Mouse (Mus musculus) liver, embryonic 15.5 days (tissue): Measurements from ENCODE around the gene Cacna2d1. TPM values are rescaled to one million over a fixed set of nuclear protein-coding genes. Genes with fewer than 3 reads are reported as not detected.

ENCODE experiments used
- ATAC-seq: fragments of 200-750 bp; cut with Nextera tagmentation; 2 replicates; pipeline ENCODE4 v1.8.0; 2017; ENCODE audit warnings: moderate number of reproducible peaks, mild to moderate bottlenecking, moderate library complexity; ENCODE audit not compliant: insufficient read depth
- H3K27ac ChIP-seq: fragments of 300-500 bp; sonication (generic); replicated peaks from 2 replicates; pipeline ENCODE4 v1.5.1; 2015; ENCODE audit warnings: mild to moderate bottlenecking, inconsistent platforms
- H3K27me3 ChIP-seq: fragments of 300-500 bp; sonication (generic); 2 replicates; pipeline ENCODE4 v1.6.1; 2015; ENCODE audit warnings: mild to moderate bottlenecking, inconsistent platforms
- H3K36me3 ChIP-seq: fragments of 300-500 bp; sonication (generic); replicated peaks from 2 replicates; pipeline ENCODE4 v1.6.1; 2015; ENCODE audit warnings: moderate library complexity, mild to moderate bottlenecking, inconsistent platforms
- H3K4me1 ChIP-seq: fragments of 300-500 bp; sonication (generic); replicated peaks from 2 replicates; pipeline ENCODE4 v1.6.1; 2015; ENCODE audit warnings: inconsistent platforms
- H3K4me2 ChIP-seq: fragments of 300-500 bp; sonication (generic); 2 replicates; pipeline ENCODE4 v1.6.1; 2015; ENCODE audit warnings: moderate library complexity, mild to moderate bottlenecking, inconsistent platforms
- H3K4me3 ChIP-seq: fragments of 300-500 bp; sonication (generic); replicated peaks from 2 replicates; pipeline ENCODE4 v1.5.1; 2015; ENCODE audit warnings: mild to moderate bottlenecking, inconsistent platforms
- H3K9ac ChIP-seq: fragments of 300-500 bp; sonication (generic); 2 replicates; pipeline ENCODE4 v1.6.1; 2015; ENCODE audit warnings: moderate library complexity, mild to moderate bottlenecking, inconsistent platforms
- H3K9me3 ChIP-seq: fragments of 300-500 bp; sonication (generic); replicated peaks from 2 replicates; pipeline ENCODE4 v1.6.1; 2016; ENCODE audit warnings: inconsistent platforms
- WGBS: fragments of 180-500 bp; shearing (Covaris S2); methylation state at CpG from one replicate; pipeline ENCODE4 v1.1.7; 2015; ENCODE audit warnings: mixed read lengths; ENCODE audit not compliant: insufficient replicate concordance; 5-methylcytosine and 5-hydroxymethylcytosine counted together
- polyA plus RNA-seq: library from polyadenylated mRNA; unstranded; fragments of >200 nt; fragmentation: Nextera tagmentation; extraction: Ambion mirVana; gene quantifications from 2 replicates; pipeline ENCODE4 v1.2.1, GENCODE M21; 2015

The Cacna2d1 gene
- polyA plus RNA-seq, 1 experiment from 2014 or later, result 0.44 TPM

DNA sequence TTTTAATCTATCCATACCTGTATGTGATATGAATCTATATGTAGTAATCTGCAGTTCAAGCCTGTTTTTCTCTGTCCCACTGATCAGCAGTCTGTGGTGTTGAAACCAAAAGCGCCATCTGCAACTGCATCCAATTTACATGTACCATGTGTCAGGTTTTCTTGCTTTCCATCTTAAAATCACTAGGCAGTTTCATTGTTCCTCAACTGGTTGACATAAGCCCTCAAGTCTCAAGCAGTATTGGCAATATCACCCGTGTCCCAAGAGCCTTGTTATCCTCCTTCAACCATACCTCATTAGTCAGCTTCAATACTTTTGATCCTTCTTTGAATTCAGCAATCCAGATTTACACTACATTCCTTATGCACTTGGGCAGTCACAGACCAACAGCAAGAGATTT lies 301.4 kb downstream of the Cacna2d1 start:
- H3K4me1 ChIP-seq, result no peaks in the 10 kb centered on the region
- H3K27me3 ChIP-seq, result no peaks in the 10 kb centered on the region
- no peak overlapping the region for H3K27ac ChIP-seq
- WGBS, result 58% methylated on average over 2 of the region's 2 CpGs
- ATAC-seq, result no peak
- H3K9ac ChIP-seq, result no peak overlapping the region
- H3K4me3 ChIP-seq, result no peak overlapping the region
- no peak overlapping the region for H3K4me2 ChIP-seq
- no peaks in the 10 kb centered on the region for H3K9me3 ChIP-seq
- no peaks in the 10 kb centered on the region for H3K36me3 ChIP-seq

DNA sequence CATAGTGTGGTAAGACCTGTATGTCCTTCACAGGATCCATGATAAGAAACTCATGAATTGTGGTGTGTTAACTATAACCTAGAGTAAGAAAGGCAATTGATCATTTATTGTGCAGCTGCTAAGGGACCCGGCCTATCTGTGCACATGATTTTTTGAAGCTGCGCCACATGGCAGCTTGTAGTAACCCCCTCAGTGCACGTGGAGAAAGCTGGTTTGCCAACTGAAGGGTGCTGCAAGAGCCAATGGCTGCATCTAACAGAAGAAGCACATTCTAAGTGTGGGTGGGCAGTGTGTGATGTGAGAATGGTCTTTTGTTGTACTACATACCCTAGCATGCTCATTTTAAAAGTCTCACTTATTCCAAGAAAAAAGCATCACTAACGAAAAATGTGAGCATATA lies 302.1 kb downstream of the Cacna2d1 start:
- Histone ChIP-seq H3K36me3 (no peaks in the 10 kb centered on the region), H3K27ac (no peak overlapping the region), H3K4me3 (no peak overlapping the region), H3K4me2 (no peak overlapping the region), H3K9ac (no peak overlapping the region), H3K4me1 (no peaks in the 10 kb centered on the region), H3K9me3 (no peaks in the 10 kb centered on the region), H3K27me3 (no peaks in the 10 kb centered on the region)
- WGBS, result 59% methylated on average over 4 of the region's 4 CpGs
- no peak for ATAC-seq

DNA sequence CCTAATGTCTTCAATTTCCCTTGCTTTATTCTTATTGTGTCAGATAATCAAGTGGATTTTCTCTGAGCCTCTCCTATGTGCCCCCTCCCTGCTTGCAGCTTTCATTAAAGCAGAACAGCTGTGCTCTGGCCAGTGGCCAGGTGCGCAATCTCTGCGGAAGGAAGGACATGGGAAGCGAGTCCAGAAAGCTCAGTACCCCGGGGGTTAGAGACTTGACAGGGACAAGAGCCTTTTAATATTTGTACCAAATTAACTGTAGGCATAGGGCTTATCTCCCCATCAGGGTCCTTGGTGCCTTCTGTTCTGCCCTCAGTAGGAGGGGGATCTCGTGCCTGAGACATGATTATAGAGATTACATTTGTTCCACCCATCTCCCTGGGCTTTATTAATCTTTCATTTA lies 303.5 kb downstream of the Cacna2d1 start:
- Histone ChIP-seq H3K9ac (no peak overlapping the region), H3K36me3 (no peaks in the 10 kb centered on the region), H3K27ac (no peak overlapping the region), H3K4me2 (no peak overlapping the region), H3K4me1 (no peaks in the 10 kb centered on the region), H3K27me3 (no peaks in the 10 kb centered on the region), H3K4me3 (no peak overlapping the region), H3K9me3 (no peaks in the 10 kb centered on the region)
- WGBS, result 65% methylated on average over 5 of the region's 5 CpGs
- ATAC-seq, result no peak

DNA sequence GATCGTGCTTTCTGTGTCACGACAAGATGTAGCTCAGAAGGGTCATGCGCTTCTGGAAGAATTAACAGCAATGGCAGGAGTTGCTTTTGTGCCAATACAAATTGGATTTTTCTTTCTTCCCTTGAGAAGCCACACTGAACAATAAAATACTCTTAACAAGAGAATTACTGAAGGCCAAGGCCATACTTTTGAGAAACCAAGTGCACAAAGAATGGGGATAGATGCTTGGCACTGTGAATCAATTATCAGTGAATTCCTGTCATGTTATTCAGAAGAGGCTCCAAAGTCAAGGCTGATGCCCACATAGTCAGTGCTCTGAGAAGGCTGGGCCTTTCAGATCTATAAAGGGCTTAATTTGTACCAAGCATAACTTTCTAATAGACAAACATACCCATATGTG lies 305.8 kb downstream of the Cacna2d1 start:
- Histone ChIP-seq H3K9ac (no peak overlapping the region), H3K27ac (no peak overlapping the region), H3K4me3 (no peak overlapping the region), H3K4me1 (no peaks in the 10 kb centered on the region), H3K27me3 (no peaks in the 10 kb centered on the region), H3K36me3 (no peaks in the 10 kb centered on the region), H3K4me2 (no peak overlapping the region), H3K9me3 (no peaks in the 10 kb centered on the region)
- 71% methylated on average over 3 of the region's 3 CpGs for WGBS
- no peak for ATAC-seq

DNA sequence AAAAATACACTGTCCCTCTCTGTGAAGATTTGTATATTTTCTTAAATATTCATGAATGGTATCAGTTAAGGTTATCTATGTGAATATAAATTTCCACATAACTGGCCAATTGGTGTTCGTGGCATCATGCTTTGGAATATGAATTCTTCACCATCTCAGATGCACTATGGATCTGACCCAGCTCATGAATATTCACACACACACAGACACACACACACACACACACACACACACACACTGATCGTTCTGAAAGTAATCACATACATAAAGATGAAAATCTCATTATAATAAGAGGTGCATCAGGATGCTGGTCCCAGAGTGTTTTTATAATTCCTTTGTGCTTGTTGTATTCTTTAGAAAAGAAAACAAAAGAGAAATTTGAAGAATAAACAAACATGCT lies 309.1 kb downstream of the Cacna2d1 start:
- Histone ChIP-seq H3K27me3 (no peaks in the 10 kb centered on the region), H3K9me3 (no peaks in the 10 kb centered on the region), H3K4me2 (no peak overlapping the region), H3K9ac (no peak overlapping the region), H3K27ac (no peak overlapping the region), H3K4me3 (no peak overlapping the region), H3K36me3 (no peaks in the 10 kb centered on the region), H3K4me1 (no peaks in the 10 kb centered on the region)
- no peak for ATAC-seq
- 44% methylated on average over 2 of the region's 2 CpGs for WGBS

DNA sequence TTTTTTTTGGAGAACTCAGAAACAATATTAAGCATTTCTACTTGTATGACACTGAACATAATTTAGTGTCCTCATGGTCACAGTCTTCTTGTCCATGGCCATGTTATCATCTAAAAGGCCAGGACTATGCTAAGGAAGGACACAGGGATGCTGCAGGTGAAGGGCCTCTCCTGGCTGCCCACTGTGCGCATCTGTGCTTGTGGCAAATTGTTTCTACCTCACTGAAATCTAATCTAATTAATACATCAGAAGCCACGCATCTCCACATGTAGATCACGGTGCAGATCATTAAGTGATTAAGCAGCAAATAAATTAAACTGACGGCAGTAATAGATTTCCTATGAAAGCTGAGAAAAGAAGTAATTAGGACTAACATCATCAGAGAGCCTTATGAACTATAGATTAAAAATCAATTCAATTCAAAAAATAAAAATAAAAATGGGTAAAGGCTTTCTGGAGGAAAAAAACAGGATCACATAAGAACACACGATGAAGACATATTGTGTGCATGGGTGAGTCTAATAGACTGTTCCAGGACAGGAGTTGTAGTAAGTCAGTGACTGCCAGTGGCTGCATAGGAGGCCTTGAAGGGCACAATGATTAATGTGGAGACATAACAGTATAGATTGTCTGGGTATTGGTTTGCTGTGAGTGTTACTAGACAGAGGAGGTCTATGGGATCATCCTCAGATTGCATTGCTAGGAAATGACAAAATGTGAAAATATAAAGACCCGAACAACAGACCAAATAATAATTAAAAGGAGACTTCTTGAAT lies 318.4 kb downstream of the Cacna2d1 start:
- no peak overlapping the region for H3K9ac ChIP-seq
- 68% methylated on average over 6 of the region's 6 CpGs for WGBS
- no peak for ATAC-seq
- H3K4me1 ChIP-seq, result no peaks in the 10 kb centered on the region
- no peak overlapping the region for H3K27ac ChIP-seq
- H3K4me3 ChIP-seq, result no peak overlapping the region
- H3K27me3 ChIP-seq, result no peaks in the 10 kb centered on the region
- H3K36me3 ChIP-seq, result no peaks in the 10 kb centered on the region
- H3K4me2 ChIP-seq, result no peak overlapping the region
- H3K9me3 ChIP-seq, result no peaks in the 10 kb centered on the region

GRCm38 (mm10) chr5:16253768-16254167 lies 319.3 kb downstream of the Cacna2d1 start:
- H3K4me3 ChIP-seq, result no peak overlapping the region
- H3K27ac ChIP-seq, result no peak overlapping the region
- WGBS, result 55% methylated on average over 1 of the region's 1 CpGs
- no peak overlapping the region for H3K9ac ChIP-seq
- ATAC-seq, result no peak
- H3K27me3 ChIP-seq, result no peaks in the 10 kb centered on the region
- no peak overlapping the region for H3K4me2 ChIP-seq
- no peaks in the 10 kb centered on the region for H3K4me1 ChIP-seq
- no peaks in the 10 kb centered on the region for H3K9me3 ChIP-seq
- H3K36me3 ChIP-seq, result no peaks in the 10 kb centered on the region

GRCm38 (mm10) chr5:16265385-16265784 lies 330.9 kb downstream of the Cacna2d1 start:
- Histone ChIP-seq H3K4me3 (no peak overlapping the region), H3K27me3 (no peaks in the 10 kb centered on the region), H3K4me2 (no peak overlapping the region), H3K9me3 (no peaks in the 10 kb centered on the region), H3K36me3 (no peaks in the 10 kb centered on the region), H3K9ac (no peak overlapping the region), H3K4me1 (no peaks in the 10 kb centered on the region), H3K27ac (no peak overlapping the region)
- 51% methylated on average over 6 of the region's 6 CpGs for WGBS
- ATAC-seq, result no peak

GRCm38 (mm10) chr5:16277058-16277457 lies 342.6 kb downstream of the Cacna2d1 start:
- H3K27ac ChIP-seq, result no peak overlapping the region
- H3K9me3 ChIP-seq, result no peaks in the 10 kb centered on the region
- H3K4me3 ChIP-seq, result no peak overlapping the region
- H3K4me1 ChIP-seq, result no peaks in the 10 kb centered on the region
- no peak for ATAC-seq
- no peaks in the 10 kb centered on the region for H3K27me3 ChIP-seq
- no peak overlapping the region for H3K4me2 ChIP-seq
- H3K9ac ChIP-seq, result no peak overlapping the region
- H3K36me3 ChIP-seq, result no peaks in the 10 kb centered on the region
- 43% methylated on average over 2 of the region's 2 CpGs for WGBS

DNA sequence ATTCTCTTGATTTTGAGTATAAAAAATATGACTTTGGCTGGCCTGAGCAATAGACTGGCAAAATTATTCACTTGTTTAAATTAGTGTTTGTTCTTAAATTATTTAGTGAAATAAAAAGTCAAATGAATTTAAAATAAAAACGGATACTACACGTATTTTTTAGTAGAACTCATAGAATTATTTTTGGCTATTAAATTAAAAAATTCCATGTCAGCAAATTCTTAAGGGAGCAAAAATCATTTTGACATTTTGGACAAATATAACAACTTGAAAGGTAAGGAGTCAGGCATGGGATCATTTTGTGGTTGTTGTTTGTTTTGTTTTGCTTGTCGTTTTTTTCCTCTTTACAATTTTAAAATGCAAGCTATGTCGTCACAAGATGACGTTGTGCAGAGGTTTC lies 346.7 kb downstream of the Cacna2d1 start:
- H3K4me1 ChIP-seq, result no peaks in the 10 kb centered on the region
- ATAC-seq, result no peak

GRCm38 (mm10) chr5:16293223-16293622 lies 358.7 kb downstream of the Cacna2d1 start:
- ATAC-seq, result no peak
- WGBS, result 13% methylated on average over 1 of the region's 1 CpGs
- H3K9me3 ChIP-seq, result no peaks in the 10 kb centered on the region
- no peak overlapping the region for H3K9ac ChIP-seq
- no peaks in the 10 kb centered on the region for H3K4me1 ChIP-seq
- H3K4me2 ChIP-seq, result no peak overlapping the region
- no peaks in the 10 kb centered on the region for H3K27me3 ChIP-seq
- H3K4me3 ChIP-seq, result no peak overlapping the region
- H3K27ac ChIP-seq, result no peak overlapping the region
- no peaks in the 10 kb centered on the region for H3K36me3 ChIP-seq

More for the DNA sequence above, 346.7 kb downstream of the Cacna2d1 start:
- Histone ChIP-seq H3K27ac (no peak overlapping the region), H3K4me2 (no peak overlapping the region), H3K9ac (no peak overlapping the region), H3K9me3 (no peaks in the 10 kb centered on the region), H3K36me3 (no peaks in the 10 kb centered on the region), H3K27me3 (no peaks in the 10 kb centered on the region), H3K4me3 (no peak overlapping the region)
- 53% methylated on average over 5 of the region's 5 CpGs for WGBS

GRCm38 (mm10) chr5:16293825-16294224 lies 359.3 kb downstream of the Cacna2d1 start:
- Histone ChIP-seq H3K4me3 (no peak overlapping the region), H3K27ac (no peak overlapping the region), H3K36me3 (no peaks in the 10 kb centered on the region), H3K9ac (no peak overlapping the region), H3K4me1 (no peaks in the 10 kb centered on the region), H3K27me3 (no peaks in the 10 kb centered on the region), H3K4me2 (no peak overlapping the region), H3K9me3 (no peaks in the 10 kb centered on the region)
- no peak for ATAC-seq
- 42% methylated on average over 4 of the region's 4 CpGs for WGBS
